Mouse (Mus musculus) adrenal gland, adult (tissue): ENCODE measurements at regions not wholly inside any gene's neighbourhood (a gene's known extent, or its start where the extent isn't known, plus 50 kb on each side); places are given as distances from the start of the nearest gene placed in this dataset.

Experiments
- DNase-seq, 2 experiments: peaks; one replicate each; pipeline ENCODE4 v3.0.0; 2022 to 2023; ENCODE audit warnings: low spot score in 1 of 2; ENCODE audit not compliant: inconsistent age in 2 of 2

- no peak for DNase-seq
Observed at GRCm38 (mm10) chr17:47226391-47226790, 142.3 kb upstream of the Mrps10 start.

GRCm38 (mm10) chr17:47225306-47226269 is 143.1 kb upstream of the Mrps10 start:
- peak; percentile 49 to 82 for DNase-seq

- DNase-seq: peak in 1 of 2 experiments; percentile 54
Observed at GRCm38 (mm10) chr17:47221068-47221796, 147.5 kb upstream of the Mrps10 start.

GRCm38 (mm10) chr17:47219846-47220245 is 148.8 kb upstream of the Mrps10 start:
- DNase-seq: no peak

GRCm38 (mm10) chr17:47216490-47216889 is 152.2 kb upstream of the Mrps10 start:
- no peak for DNase-seq

- no peak for DNase-seq
Observed at GRCm38 (mm10) chr17:47215841-47216240, 152.8 kb upstream of the Mrps10 start.

- DNase-seq: peak; percentile 34 to 76
Observed at GRCm38 (mm10) chr17:47214111-47214510, 154.6 kb upstream of the Mrps10 start.

- no peak for DNase-seq
Observed at GRCm38 (mm10) chr17:47210441-47211196, 158.1 kb upstream of the Mrps10 start.

GRCm38 (mm10) chr17:47208886-47209585 is 159.7 kb upstream of the Mrps10 start:
- peak; percentile 74 to 92 for DNase-seq

- no peak for DNase-seq
Observed at GRCm38 (mm10) chr17:47207471-47207870, 161.2 kb upstream of the Mrps10 start.

GRCm38 (mm10) chr17:47204470-47205162 is 164.1 kb upstream of the Mrps10 start:
- no peak for DNase-seq

GRCm38 (mm10) chr17:47199206-47199605 is 169.5 kb upstream of the Mrps10 start:
- no peak for DNase-seq

GRCm38 (mm10) chr17:47197957-47198356 is 170.7 kb upstream of the Mrps10 start:
- no peak for DNase-seq

GRCm38 (mm10) chr17:47196992-47197391 is 171.7 kb upstream of the Mrps10 start:
- DNase-seq: no peak

- DNase-seq: no peak
Observed at GRCm38 (mm10) chr17:47195981-47196380, 172.7 kb upstream of the Mrps10 start.

- DNase-seq: no peak
Observed at GRCm38 (mm10) chr17:47194463-47195012, 174.1 kb upstream of the Mrps10 start.

- no peak for DNase-seq
Observed at GRCm38 (mm10) chr17:47191416-47191815, 177.3 kb upstream of the Mrps10 start.

GRCm38 (mm10) chr17:47189770-47190169 is 178.9 kb upstream of the Mrps10 start:
- DNase-seq: no peak

- peak in 1 of 2 experiments; percentile 65 for DNase-seq
Observed at GRCm38 (mm10) chr17:47184148-47184547, 173.8 kb upstream of the Ubr2 start.

- peak in 1 of 2 experiments; percentile 62 for DNase-seq
Observed at GRCm38 (mm10) chr17:47182118-47182517, 171.8 kb upstream of the Ubr2 start.
